Mouse (Mus musculus) retina, embryonic 14.5 days (tissue): ENCODE data around the gene Il10.

Experiments
- DNase-seq: peaks from one replicate; pipeline ENCODE4 v3.0.0-alpha.2; 2015; ENCODE audit warnings: low spot score

Gene Il10

DNA sequence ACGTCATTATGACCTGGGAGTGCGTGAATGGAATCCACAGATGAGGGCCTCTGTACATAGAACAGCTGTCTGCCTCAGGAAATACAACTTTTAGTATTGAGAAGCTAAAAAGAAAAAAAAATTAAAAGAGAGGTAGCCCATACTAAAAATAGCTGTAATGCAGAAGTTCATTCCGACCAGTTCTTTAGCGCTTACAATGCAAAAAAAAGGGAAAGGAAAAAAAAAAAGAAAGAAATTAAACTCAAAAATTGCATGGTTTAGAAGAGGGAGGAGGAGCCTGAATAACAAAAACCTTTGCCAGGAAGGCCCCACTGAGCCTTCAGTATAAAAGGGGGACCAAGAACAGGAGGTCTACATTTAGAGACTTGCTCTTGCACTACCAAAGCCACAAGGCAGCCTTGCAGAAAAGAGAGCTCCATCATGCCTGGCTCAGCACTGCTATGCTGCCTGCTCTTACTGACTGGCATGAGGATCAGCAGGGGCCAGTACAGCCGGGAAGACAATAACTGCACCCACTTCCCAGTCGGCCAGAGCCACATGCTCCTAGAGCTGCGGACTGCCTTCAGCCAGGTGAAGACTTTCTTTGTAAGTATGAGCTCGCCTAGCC is at the start of gene Il10:
Il10 (plus strand) TSS at position 354 of the 607 bp plus-strand sequence.
- DNase-seq, result no peak

DNA sequence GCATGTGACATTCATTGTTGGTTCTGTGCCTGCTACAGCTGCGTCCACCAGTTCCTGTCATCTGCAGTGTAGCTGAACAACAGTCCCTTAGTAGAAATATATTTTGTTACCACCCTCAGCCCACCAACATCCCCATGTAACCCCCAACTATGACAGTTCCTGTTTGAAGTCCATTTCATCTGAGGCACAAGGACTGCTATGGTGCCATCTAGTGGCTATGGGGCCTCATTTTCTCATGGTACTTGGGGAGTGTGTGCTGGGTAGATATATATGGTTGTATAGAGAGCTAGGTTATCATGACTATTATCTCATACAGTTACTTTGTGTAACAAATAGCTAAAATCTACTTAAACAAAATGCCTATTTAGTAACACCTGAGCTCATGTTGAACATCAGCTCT is 40.2 kb upstream of the Il10 start:
- DNase-seq, result peak; percentile 69

- no peak for DNase-seq
These were observed 35.2 kb upstream of the Il10 start for GRCm38 (mm10) chr1:130984441-130984840.

GRCm38 (mm10) chr1:130987001-130987400 is 32.6 kb upstream of the Il10 start:
- no peak for DNase-seq

DNA sequence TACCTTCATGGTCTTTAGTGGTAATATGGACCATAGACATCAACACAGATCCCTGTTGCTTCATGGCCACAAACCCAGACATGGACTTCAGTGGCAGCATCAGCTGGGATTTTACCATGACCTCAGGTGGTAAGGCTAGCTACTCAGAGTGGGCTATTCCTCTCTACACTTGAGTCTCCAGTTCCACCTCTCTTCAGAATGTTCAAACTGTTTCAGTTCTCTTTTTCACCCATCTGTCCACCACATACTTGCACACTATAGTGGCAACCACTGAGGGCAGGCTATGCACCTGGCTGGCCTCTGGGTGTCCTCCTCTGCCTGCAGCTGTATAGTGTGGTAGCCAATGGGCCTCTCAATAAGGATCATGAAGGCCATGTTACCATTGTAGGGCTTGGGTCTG is 32.2 kb upstream of the Il10 start:
- DNase-seq, result no peak

GRCm38 (mm10) chr1:130989331-130989730 is 30.3 kb upstream of the Il10 start:
- no peak for DNase-seq

DNA sequence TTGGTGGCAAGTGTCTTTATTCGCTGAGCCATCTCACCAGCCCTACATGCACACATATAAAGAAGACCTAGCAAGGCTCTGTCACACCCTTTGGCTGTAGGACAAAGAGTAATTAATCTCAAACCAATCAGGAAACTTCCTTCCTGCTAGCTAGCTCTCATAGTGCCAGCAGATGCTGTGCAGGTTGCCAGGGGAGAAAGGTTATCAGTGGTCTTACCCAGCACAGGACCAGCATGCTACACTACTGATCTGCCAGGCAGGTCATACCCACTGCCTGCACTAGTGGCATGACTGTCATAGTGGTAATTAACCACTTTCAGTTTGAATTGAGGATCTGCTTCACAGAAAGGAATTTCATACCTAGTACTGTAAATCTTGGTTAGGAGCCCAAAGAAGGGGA is 29.2 kb upstream of the Il10 start:
- no peak for DNase-seq

DNA sequence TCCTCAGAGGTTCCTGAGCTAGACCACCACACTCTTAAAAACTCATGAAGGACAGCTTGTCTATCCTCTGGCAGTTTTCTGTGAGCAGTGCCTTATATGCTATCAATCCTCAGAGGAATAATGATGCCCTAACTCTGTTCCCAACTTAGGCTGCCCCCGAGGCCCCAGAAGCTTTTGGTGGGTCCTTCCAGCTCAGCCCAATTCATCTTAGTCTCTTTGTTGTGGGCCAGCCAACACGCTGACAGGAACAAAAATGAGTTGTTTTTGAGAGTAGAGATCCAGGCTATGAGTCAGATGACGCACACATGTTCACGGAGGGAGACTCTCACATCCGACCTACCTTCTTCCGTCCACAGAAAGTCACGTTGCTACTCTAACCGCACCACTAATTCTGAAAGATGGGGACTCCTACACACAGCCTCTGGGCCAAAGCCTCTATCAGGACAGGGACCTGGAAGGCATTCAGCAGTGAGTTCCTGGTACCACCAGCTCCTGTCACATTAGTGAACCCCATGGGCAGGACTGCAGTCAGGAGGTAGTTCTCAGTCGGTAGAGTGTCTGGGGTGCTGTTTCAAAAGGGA is 26.0 kb upstream of the Il10 start:
- DNase-seq, result no peak

- DNase-seq, result no peak
These were observed 24.1 kb upstream of the Il10 start for GRCm38 (mm10) chr1:130995515-130995914.

DNA sequence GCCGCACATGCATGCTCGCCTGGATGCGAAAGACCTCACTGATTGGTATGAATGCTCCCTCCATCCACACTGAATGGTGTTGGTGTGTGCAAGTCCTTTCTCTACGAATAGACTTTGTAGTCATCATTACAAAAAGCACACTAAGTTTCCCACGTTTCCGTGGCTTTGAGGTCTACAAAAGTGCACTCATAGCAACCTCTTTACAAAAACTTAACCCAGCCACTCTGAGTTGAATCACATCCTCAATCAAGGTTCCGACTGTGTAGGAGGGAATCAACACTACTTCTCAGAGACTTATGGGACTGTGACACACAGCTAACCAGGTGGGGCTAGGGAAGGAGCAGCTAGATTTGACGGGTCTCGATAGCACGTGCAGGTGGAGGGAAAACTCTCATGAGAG is 23.3 kb upstream of the Il10 start:
- DNase-seq, result no peak

DNA sequence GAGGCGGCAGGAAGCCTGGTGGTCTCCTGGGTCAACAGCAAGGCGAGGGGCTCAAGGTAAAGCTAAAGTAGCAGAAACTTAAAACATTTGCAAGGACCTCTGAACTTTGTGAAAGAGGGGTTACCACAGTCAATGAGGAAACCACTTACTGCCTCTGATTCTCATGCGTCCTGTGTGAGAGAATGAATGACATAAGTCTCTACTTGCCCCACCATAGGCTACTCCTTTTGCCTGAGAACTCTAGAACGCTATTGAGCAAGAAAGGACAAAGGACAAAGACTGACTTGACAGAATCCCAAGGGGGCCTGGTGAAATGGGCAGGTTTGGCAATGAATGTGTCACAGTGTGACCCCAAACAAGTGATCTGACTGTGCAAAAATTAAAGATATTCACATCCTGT is 22.2 kb upstream of the Il10 start:
- no peak for DNase-seq

DNA sequence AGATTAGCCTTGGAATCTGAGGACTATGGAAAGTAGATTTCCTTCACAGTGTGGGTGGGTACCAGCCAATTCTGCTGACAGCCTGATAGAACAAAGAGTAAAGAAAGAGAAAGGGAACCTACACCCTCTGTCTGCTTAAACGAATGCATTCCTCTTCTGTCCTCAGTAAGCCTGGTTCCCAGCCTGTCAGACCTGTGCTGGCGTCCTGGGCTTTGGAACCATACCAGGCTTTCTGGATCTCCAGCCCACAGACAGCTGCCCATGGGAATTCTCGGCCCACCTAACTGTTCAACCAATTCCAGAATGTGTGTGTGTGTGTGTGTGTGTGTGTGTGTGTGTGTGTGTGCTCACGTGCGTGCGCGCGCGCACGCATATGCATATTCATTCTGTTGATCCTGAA is 21.3 kb upstream of the Il10 start:
- no peak for DNase-seq

- DNase-seq, result no peak
These were observed 19.9 kb upstream of the Il10 start for GRCm38 (mm10) chr1:130999708-131000107.

DNA sequence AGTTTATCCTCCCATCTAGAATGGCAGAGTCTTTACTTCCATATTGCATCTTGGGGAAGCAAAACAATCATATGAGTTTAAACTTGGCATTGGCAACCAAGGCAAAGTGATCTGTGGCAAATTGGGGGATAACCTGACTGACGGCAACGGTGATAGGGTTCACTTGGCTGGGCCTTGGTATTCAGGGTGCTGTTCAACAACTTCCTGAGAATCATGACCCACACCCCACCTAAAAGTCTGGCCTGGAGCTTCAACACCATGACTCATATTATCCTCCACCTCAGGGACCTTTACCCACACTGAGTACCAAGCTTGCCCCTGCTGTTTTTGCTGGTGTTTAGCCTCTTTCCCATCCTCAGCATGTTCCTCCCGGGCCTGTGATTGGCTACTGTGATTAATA is 19.3 kb upstream of the Il10 start:
- DNase-seq, result no peak

DNA sequence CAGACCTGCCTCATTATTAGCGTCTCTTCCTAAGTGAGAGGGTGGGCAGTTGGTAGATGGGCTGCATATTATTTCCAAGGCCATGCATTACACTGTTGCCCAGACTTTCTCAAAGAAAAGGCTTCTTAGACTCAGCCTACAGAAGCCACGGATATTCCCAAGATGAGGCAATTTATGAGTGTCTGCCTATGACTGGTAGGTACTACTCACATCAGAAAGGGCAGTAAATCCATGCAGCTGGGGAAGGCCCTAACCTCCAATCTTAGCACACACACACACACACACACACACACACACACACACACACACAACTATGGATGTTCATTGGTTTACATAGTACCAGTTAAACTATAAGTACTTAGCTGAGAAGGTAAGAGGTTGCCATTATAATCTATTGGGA is 17.1 kb upstream of the Il10 start:
- DNase-seq, result no peak

DNA sequence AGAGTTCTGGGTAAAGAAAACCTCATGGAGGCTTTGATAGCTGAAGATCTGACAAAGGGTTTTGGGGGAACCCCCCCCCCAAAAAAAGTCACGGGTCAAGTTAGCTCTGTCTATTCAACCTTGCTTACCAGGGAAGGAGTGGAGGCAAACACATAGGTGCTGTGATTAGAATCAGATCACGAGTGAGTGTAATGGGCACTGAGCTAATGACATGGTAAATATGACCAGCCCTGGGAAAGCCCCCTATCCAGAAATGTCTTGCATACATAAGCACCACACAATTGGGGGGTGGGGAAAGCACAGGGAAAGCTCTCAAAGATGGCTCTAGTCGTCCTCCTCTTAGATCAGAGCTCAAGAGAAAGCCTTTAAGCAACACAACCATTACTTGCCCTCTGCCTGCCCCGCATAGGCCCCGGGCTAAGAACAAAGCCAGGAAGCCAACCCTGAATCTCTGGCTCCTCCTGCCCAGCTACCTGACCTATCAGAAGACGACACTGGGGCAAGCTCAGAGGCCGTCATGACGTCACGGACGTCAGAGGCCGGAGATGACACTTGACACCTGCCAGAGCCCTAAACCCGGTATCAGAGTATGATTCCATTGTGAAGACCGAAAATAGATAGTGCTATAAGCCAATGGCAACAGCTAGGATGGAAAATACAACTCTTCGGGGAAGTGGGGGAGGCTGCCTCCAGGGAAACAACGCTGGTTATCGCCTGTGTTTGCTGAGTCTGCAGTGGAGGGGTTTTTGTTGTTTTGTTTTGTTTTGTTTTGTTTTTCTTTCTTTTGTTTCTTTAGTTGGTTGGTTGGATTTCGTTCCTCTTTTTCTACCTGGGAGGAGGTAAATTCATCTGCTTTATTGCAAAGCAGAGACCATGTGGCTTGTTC is 16.4 kb upstream of the Il10 start:
- DNase-seq, result no peak

GRCm38 (mm10) chr1:131006069-131006468 is 13.6 kb upstream of the Il10 start:
- no peak for DNase-seq

DNA sequence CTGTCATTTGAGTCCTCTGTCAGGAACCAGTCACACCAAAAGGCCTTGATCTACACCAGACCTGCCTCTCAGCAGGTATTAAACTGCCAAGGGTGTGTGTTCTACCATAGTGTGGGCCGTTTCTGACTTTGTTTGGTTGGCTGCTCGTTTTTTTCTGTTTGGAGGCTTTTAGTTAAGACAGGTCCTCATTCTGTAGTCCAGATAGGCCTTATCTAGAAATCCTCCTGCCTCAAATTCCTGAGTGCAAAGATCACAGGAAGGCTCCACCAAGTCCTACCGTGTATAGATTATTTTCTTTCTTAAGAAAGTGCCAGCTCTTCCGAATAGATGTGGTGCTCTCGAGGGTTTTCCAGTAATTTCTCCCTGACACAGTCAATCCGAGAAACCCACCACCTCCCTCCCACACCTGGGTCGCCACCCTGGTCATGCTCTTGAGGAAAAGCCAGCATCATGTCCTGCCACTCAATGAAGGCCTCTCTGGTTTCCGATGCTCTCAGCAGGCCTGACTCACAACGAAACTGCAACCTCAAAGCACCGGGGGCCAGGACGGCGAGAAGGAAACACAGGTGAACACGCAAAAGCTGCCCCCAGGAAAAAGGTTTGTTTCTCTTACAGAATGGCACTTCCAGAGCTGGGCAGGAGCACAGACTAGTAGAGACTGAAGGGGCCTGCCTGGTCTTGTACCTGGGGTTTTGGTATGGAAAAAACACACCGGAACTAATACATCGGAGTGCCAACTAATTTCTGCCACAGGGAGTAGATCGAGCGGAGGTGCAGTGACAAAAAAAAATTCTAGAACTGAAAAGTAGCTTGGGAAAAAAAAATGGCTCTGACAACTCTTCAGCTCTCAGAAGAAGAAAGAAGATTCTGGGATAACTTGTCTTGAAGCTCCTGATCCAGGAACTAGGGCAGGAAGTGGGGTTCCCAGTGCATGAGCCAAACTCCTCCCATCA is 9.2 kb upstream of the Il10 start:
- DNase-seq, result no peak

DNA sequence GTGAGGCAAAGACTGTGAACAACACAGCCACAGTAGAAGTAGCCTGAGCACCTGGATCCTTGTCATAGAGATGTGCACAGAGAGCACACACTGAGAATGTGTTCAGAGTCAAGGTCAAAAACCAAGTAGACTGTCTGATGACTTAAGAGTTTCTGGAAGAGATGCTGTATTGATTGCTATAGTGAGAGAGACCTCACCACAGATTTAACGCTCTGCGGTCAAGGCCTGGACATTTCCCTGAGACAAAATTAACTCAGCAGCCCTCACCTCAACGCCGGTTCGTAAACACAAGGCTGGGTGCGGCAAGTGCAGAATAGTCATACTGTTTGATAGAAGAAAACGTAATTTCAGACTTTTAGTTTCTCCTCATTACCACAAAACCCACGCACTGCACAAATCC is 7.2 kb upstream of the Il10 start:
- DNase-seq, result no peak

- no peak for DNase-seq
These were observed 5.7 kb upstream of the Il10 start for GRCm38 (mm10) chr1:131013926-131014325.

- DNase-seq, result no peak
These were observed 4.4 kb upstream of the Il10 start for GRCm38 (mm10) chr1:131015281-131015680.

DNA sequence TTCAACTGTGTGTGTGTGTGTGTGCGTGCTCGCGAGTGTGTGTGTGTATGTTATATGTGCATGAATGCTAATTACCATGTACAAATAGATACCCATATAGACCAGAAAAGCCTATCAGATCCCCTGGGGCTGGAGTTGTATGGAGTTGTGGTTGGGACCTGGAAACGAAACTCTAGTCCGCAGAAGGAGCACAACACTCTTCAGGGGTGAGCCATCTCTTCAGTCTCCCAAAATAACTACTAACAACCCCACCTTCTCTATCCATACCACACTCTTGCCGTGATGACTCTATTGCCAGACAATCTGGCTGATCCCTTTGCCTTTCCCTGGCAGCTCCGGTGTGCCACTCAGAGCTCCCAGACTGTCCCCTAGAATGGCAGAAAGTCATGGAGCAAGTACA is 3.8 kb upstream of the Il10 start:
- no peak for DNase-seq
